Mouse (Mus musculus) gonadal fat pad, adult 2 months (tissue): ENCODE data around the gene Traf6. TPM values are rescaled to one million over a fixed set of nuclear protein-coding genes. Genes with fewer than 3 reads are reported as not detected.

Experiments used
- polyA plus RNA-seq: library from polyadenylated mRNA; depleted of rRNA; stranded (reverse); fragments of >200 nt; gene quantifications from 2 replicates; pipeline ENCODE4 v1.2.3, GENCODE M21; 2012; rRNA removed

Traf6 gene
- polyA plus RNA-seq, 1 experiment = 11.8 TPM

Other genes with a start within 250 kb of the Traf6 start
- gene Rag2, start 53.7 kb upstream of the Traf6 start, polyA plus RNA-seq = not detected in 2 replicates
- 0.04 and 0.05 TPM in 2 replicates for gene Rag1, start 28.9 kb upstream of the Traf6 start, polyA plus RNA-seq
- gene B230118H07Rik, start 28.9 kb upstream of the Traf6 start, polyA plus RNA-seq = 8.6 and 9.8 TPM in 2 replicates
- gene Prr5l, start 204.6 kb downstream of the Traf6 start, polyA plus RNA-seq = 5.7 and 5.8 TPM in 2 replicates
- gene Commd9, start 207.8 kb downstream of the Traf6 start, polyA plus RNA-seq = 56.4 and 90.2 TPM in 2 replicates